Mouse (Mus musculus) CH12F3 (cell line): ENCODE measurements around the gene Psmb4.
"Not testable (repeated sequence)": the region's sequence is repeated elsewhere in the genome, so short reads cannot be mapped to it uniquely, and the experiment has no call there.

ENCODE experiments used
- in situ Hi-C: fragments of 300-500 bp; cut with MboI; formaldehyde crosslinking; loops from 2 replicates; pipeline ENCODE4 v1.14.3; 2020; ENCODE audit warnings: low sequenced_read_pairs

Gene Psmb4

GRCm38 (mm10) chr3:94906482-94906881 lies 19.7 kb upstream of the Psmb4 start:
- in situ Hi-C loops: no loop called here

- in situ Hi-C loops: not testable (repeated sequence)
These were observed 18.0 kb upstream of the Psmb4 start for GRCm38 (mm10) chr3:94904759-94905158.

GRCm38 (mm10) chr3:94902747-94903146 lies 16.0 kb upstream of the Psmb4 start:
- in situ Hi-C loops: no loop called here

GRCm38 (mm10) chr3:94894076-94894475 lies 7.3 kb upstream of the Psmb4 start:
- in situ Hi-C loops: no loop called here

GRCm38 (mm10) chr3:94888595-94888994 lies 1.8 kb upstream of the Psmb4 start:
- in situ Hi-C loops: no loop called here

- in situ Hi-C loops: no loop called here
These were observed 4.2 kb downstream of the Psmb4 start for GRCm38 (mm10) chr3:94882579-94882978.

- in situ Hi-C loops: no loop called here
These were observed 4.9 kb downstream of the Psmb4 start for GRCm38 (mm10) chr3:94881840-94882239.

GRCm38 (mm10) chr3:94878618-94879017 lies 8.1 kb downstream of the Psmb4 start:
- in situ Hi-C loops: no loop called here

- in situ Hi-C loops: no loop called here
These were observed 17.8 kb downstream of the Psmb4 start for GRCm38 (mm10) chr3:94869011-94869410.

- in situ Hi-C loops: no loop called here
These were observed 27.3 kb downstream of the Psmb4 start for GRCm38 (mm10) chr3:94859471-94859870.

- in situ Hi-C loops: no loop called here
These were observed 34.5 kb downstream of the Psmb4 start for GRCm38 (mm10) chr3:94852215-94852614.

- in situ Hi-C loops: no loop called here
These were observed 35.0 kb downstream of the Psmb4 start for GRCm38 (mm10) chr3:94851731-94852130.

- in situ Hi-C loops: loop anchor here (25.0 kb wide), 1 partner anchor 387 kb away; no protein-coding TSS in a partner anchor
These were observed 37.4 kb downstream of the Psmb4 start for GRCm38 (mm10) chr3:94849338-94849737.

GRCm38 (mm10) chr3:94847382-94847781 lies 39.4 kb downstream of the Psmb4 start:
- in situ Hi-C loops: loop anchor here (25.0 kb wide), 1 partner anchor 385 kb away; no protein-coding TSS in a partner anchor

- in situ Hi-C loops: loop anchor here (25.0 kb wide), 1 partner anchor 377 kb away; no protein-coding TSS in a partner anchor
These were observed 47.7 kb downstream of the Psmb4 start for GRCm38 (mm10) chr3:94839101-94839500.

GRCm38 (mm10) chr3:94838631-94839030 lies 48.1 kb downstream of the Psmb4 start:
- in situ Hi-C loops: loop anchor here (25.0 kb wide), 1 partner anchor 376 kb away; no protein-coding TSS in a partner anchor

GRCm38 (mm10) chr3:94837959-94838496 lies 48.7 kb downstream of the Psmb4 start:
- in situ Hi-C loops: loop anchor here (25.0 kb wide), 1 partner anchor 376 kb away; no protein-coding TSS in a partner anchor

- in situ Hi-C loops: loop anchor here (25.0 kb wide), 1 partner anchor 375 kb away; no protein-coding TSS in a partner anchor
These were observed 49.4 kb downstream of the Psmb4 start, which contains the start of gene Pogz for GRCm38 (mm10) chr3:94837183-94837890. Pogz (plus strand) TSS chr3:94837567.

- in situ Hi-C loops: loop anchor here (25.0 kb wide), 1 partner anchor 373 kb away; no protein-coding TSS in a partner anchor
These were observed 51.4 kb downstream of the Psmb4 start for GRCm38 (mm10) chr3:94835396-94835795.
